Mouse (Mus musculus) stomach, postnatal 0 days (tissue): ENCODE results near the gene Ctc1. TPM values are rescaled to one million over a fixed set of nuclear protein-coding genes. Genes with fewer than 3 reads are reported as not detected.

Experiments
- ATAC-seq: fragments of 200-750 bp; cut with Nextera tagmentation; 2 replicates; pipeline ENCODE4 v1.8.0; 2017; ENCODE audit not compliant: low FRiP score, low TSS enrichment
- DNase-seq: peaks from one replicate; pipeline ENCODE4 v3.0.0-alpha.2; 2016; ENCODE audit warnings: low spot score
- H3K27ac ChIP-seq: fragments of 300-500 bp; sonication (generic); replicated peaks from 2 replicates; pipeline ENCODE4 v1.5.1; 2014; ENCODE audit warnings: mild to moderate bottlenecking, control low read depth
- H3K27me3 ChIP-seq: fragments of 300-500 bp; sonication (generic); 2 replicates; pipeline ENCODE4 v1.6.1; 2014; ENCODE audit warnings: low read length; ENCODE audit not compliant: control insufficient read depth, insufficient read depth
- H3K36me3 ChIP-seq: fragments of 300-500 bp; sonication (generic); 2 replicates; pipeline ENCODE4 v1.6.1; 2014; ENCODE audit warnings: low read length, mixed read lengths; ENCODE audit not compliant: control insufficient read depth, insufficient read depth
- H3K4me1 ChIP-seq: fragments of 300-500 bp; sonication (generic); replicated peaks from 2 replicates; pipeline ENCODE4 v1.6.1; 2014; ENCODE audit warnings: antibody characterized with exemption; ENCODE audit not compliant: control insufficient read depth, insufficient read depth
- H3K4me2 ChIP-seq: fragments of 300-500 bp; sonication (generic); replicated peaks from 2 replicates; pipeline ENCODE4 v1.6.1; 2014; ENCODE audit warnings: low read depth, mild to moderate bottlenecking, control low read depth, moderate library complexity
- H3K4me3 ChIP-seq: fragments of 300-500 bp; sonication (generic); 2 replicates; pipeline ENCODE4 v1.5.1; 2014; ENCODE audit warnings: low read depth, low read length, control low read depth
- H3K9ac ChIP-seq: fragments of 300-500 bp; sonication (generic); 2 replicates; pipeline ENCODE4 v1.6.1; 2014; ENCODE audit warnings: mild to moderate bottlenecking, low read length, control low read depth, mixed read lengths
- H3K9me3 ChIP-seq: fragments of 300-500 bp; sonication (generic); 2 replicates; pipeline ENCODE4 v1.6.1; 2016; ENCODE audit warnings: low read length; ENCODE audit not compliant: control insufficient read depth
- CTCF ChIP-seq: IDR thresholded peaks from 2 replicates; pipeline ENCODE4 v1.5.1; 2016; ENCODE audit warnings: antibody characterized with exemption, low read depth, mild to moderate bottlenecking, moderate library complexity
- EP300 ChIP-seq: optimal IDR thresholded peaks from 2 replicates; pipeline ENCODE3; 2016; ENCODE audit warnings: antibody characterized with exemption
- WGBS: fragments of 180-500 bp; shearing (Covaris S2); extraction: QIAGEN DNeasy Blood & Tissue Kit; methylation state at CpG from one replicate; pipeline ENCODE4 v1.1.7; 2014; 5-methylcytosine and 5-hydroxymethylcytosine counted together
- polyA plus RNA-seq: library from polyadenylated mRNA; unstranded; fragments of >200 nt; fragmentation: Nextera tagmentation; extraction: Ambion mirVana; gene quantifications from 2 replicates; pipeline ENCODE4 v1.2.1, GENCODE M21; 2015

The Ctc1 gene
- polyA plus RNA-seq, 1 experiment from 2014 or later: 11.1 TPM

- H3K9me3 ChIP-seq: no peaks in the 10 kb centered on the region
- WGBS: 6% methylated on average over 29 of the region's 29 CpGs
- H3K36me3 ChIP-seq: no peaks in the 10 kb centered on the region
- TF ChIP-seq EP300 (no peak), CTCF (no peak)
- no peak for DNase-seq
- peak overlapping the region; percentile 51 for H3K9ac ChIP-seq
- H3K4me3 ChIP-seq: peak overlapping the region; percentile 20
- H3K27ac ChIP-seq: 0 out of 2 replicates have a peak overlapping the region, but pooled peaks have one; percentile 35
- H3K4me1 ChIP-seq: peaks cover 2% of the 10 kb centered on the region; the same call in 1 of the 2 replicates
- H3K4me2 ChIP-seq: peak overlapping the region; percentile 55
- ATAC-seq: no peak
- H3K27me3 ChIP-seq: no peaks in the 10 kb centered on the region
Measured at GRCm38 (mm10) chr11:69066163-69066861, 50.6 kb downstream of the Ctc1 start.

- WGBS: 10% methylated on average over 8 of the region's 8 CpGs
- DNase-seq (peak; percentile 89), ATAC-seq (no peak)
- H3K36me3 ChIP-seq: no peaks in the 10 kb centered on the region
- peaks cover 2% of the 10 kb centered on the region; the same call in 1 of the 2 replicates for H3K4me1 ChIP-seq
- H3K9me3 ChIP-seq: no peaks in the 10 kb centered on the region
- TF ChIP-seq CTCF (peak; percentile 93), EP300 (no peak)
- no peak overlapping the region for H3K9ac ChIP-seq
- H3K27me3 ChIP-seq: no peaks in the 10 kb centered on the region
- peak overlapping the region; percentile 20; the same call in 1 of the 2 replicates for H3K4me3 ChIP-seq
- peak overlapping the region; percentile 58 for H3K27ac ChIP-seq
- peak overlapping the region; percentile 55 for H3K4me2 ChIP-seq
Measured at GRCm38 (mm10) chr11:69066956-69067355, 51.2 kb downstream of the Ctc1 start.

DNA sequence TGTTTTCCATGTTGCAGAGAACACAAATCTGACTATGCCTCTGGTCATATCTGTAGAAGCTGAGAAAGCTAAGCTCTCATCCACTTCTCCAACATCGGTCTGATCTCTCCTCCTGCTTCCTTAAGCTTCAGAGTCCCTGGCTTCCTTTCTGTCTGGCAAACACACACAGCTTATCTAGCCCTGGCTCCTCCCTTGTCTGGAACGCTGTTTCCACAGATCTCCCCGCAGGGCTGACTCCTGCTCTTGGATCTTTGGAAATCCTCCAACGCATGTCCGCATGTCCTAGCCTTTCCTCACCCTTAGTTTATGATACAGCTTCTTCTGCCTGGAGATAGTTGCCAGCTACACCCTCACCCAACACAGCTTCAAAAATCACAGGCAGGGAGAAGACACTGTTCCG is 51.9 kb downstream of the Ctc1 start:
- H3K9ac ChIP-seq: no peak overlapping the region
- H3K4me1 ChIP-seq: peaks cover 2% of the 10 kb centered on the region; the same call in 1 of the 2 replicates
- WGBS: 21% methylated on average over 6 of the region's 6 CpGs
- no peak overlapping the region for H3K4me3 ChIP-seq
- ATAC-seq (no peak), DNase-seq (peak; percentile 51)
- H3K27ac ChIP-seq: peak overlapping the region; percentile 58
- H3K36me3 ChIP-seq: no peaks in the 10 kb centered on the region
- H3K27me3 ChIP-seq: no peaks in the 10 kb centered on the region
- H3K9me3 ChIP-seq: no peaks in the 10 kb centered on the region
- no peak for TF ChIP-seq CTCF
- TF ChIP-seq EP300: no peak
- H3K4me2 ChIP-seq: peak overlapping the region; percentile 11; the same call in 1 of the 2 replicates

GRCm38 (mm10) chr11:69070093-69070492 is 54.4 kb downstream of the Ctc1 start:
- H3K4me1 ChIP-seq: 0 out of 2 replicates have a peak, but pooled peaks cover 2% of the 10 kb centered on the region
- under 1% methylated on average over 13 of the region's 13 CpGs for WGBS
- no peak for DNase-seq

GRCm38 (mm10) chr11:69070590-69071222 is 55.0 kb downstream of the Ctc1 start, which contains the start of gene Tmem107:
TSS of gene Tmem107 (plus strand) at chr11:69070806.
- peak within 1 kb of the TSS; percentile 77 for H3K9ac ChIP-seq
- H3K27ac ChIP-seq: peak within 1 kb of the TSS; percentile 93
- H3K27me3 ChIP-seq: no peaks in the 10 kb centered on the region
- peak within 1 kb of the TSS; percentile 75 for H3K4me2 ChIP-seq
- peak within 1 kb of the TSS; percentile 53 for H3K4me3 ChIP-seq
- TF ChIP-seq CTCF: peak; percentile 36; the same call in 1 of the 2 replicates
- TF ChIP-seq EP300: peak; percentile 98
- WGBS: under 1% methylated on average over 45 of the region's 47 CpGs
- ATAC-seq: peak; percentile 86
- H3K36me3 ChIP-seq: no peaks in the 10 kb centered on the region
- DNase-seq: peak; percentile 92
- H3K9me3 ChIP-seq: no peaks in the 10 kb centered on the region
- 0 out of 2 replicates have a peak, but pooled peaks cover 2% of the 10 kb centered on the region for H3K4me1 ChIP-seq

More at GRCm38 (mm10) chr11:69070093-69070492, 54.4 kb downstream of the Ctc1 start:
- Histone ChIP-seq H3K9ac (peak overlapping the region; percentile 77), H3K36me3 (no peaks in the 10 kb centered on the region), H3K27me3 (no peaks in the 10 kb centered on the region), H3K27ac (peak overlapping the region; percentile 93), H3K9me3 (no peaks in the 10 kb centered on the region), H3K4me3 (peak overlapping the region; percentile 53), H3K4me2 (peak overlapping the region; percentile 75)
- no peak for ATAC-seq
- TF ChIP-seq EP300 (no peak), CTCF (no peak)
